Mouse (Mus musculus) stomach, postnatal 0 days (tissue): ENCODE results near the gene Bcl7b. TPM values are rescaled to one million over a fixed set of nuclear protein-coding genes. Genes with fewer than 3 reads are reported as not detected.

ENCODE experiments used
- ATAC-seq: fragments of 200-750 bp; cut with Nextera tagmentation; 2 replicates; pipeline ENCODE4 v1.8.0; 2017; ENCODE audit not compliant: low FRiP score, low TSS enrichment
- DNase-seq: peaks from one replicate; pipeline ENCODE4 v3.0.0-alpha.2; 2016; ENCODE audit warnings: low spot score
- H3K27ac ChIP-seq: fragments of 300-500 bp; sonication (generic); replicated peaks from 2 replicates; pipeline ENCODE4 v1.5.1; 2014; ENCODE audit warnings: mild to moderate bottlenecking, control low read depth
- H3K27me3 ChIP-seq: fragments of 300-500 bp; sonication (generic); 2 replicates; pipeline ENCODE4 v1.6.1; 2014; ENCODE audit warnings: low read length; ENCODE audit not compliant: control insufficient read depth, insufficient read depth
- H3K36me3 ChIP-seq: fragments of 300-500 bp; sonication (generic); 2 replicates; pipeline ENCODE4 v1.6.1; 2014; ENCODE audit warnings: low read length, mixed read lengths; ENCODE audit not compliant: control insufficient read depth, insufficient read depth
- H3K4me1 ChIP-seq: fragments of 300-500 bp; sonication (generic); replicated peaks from 2 replicates; pipeline ENCODE4 v1.6.1; 2014; ENCODE audit warnings: antibody characterized with exemption; ENCODE audit not compliant: control insufficient read depth, insufficient read depth
- H3K4me2 ChIP-seq: fragments of 300-500 bp; sonication (generic); replicated peaks from 2 replicates; pipeline ENCODE4 v1.6.1; 2014; ENCODE audit warnings: low read depth, mild to moderate bottlenecking, control low read depth, moderate library complexity
- H3K4me3 ChIP-seq: fragments of 300-500 bp; sonication (generic); 2 replicates; pipeline ENCODE4 v1.5.1; 2014; ENCODE audit warnings: low read depth, low read length, control low read depth
- H3K9ac ChIP-seq: fragments of 300-500 bp; sonication (generic); 2 replicates; pipeline ENCODE4 v1.6.1; 2014; ENCODE audit warnings: mild to moderate bottlenecking, low read length, control low read depth, mixed read lengths
- H3K9me3 ChIP-seq: fragments of 300-500 bp; sonication (generic); 2 replicates; pipeline ENCODE4 v1.6.1; 2016; ENCODE audit warnings: low read length; ENCODE audit not compliant: control insufficient read depth
- CTCF ChIP-seq: IDR thresholded peaks from 2 replicates; pipeline ENCODE4 v1.5.1; 2016; ENCODE audit warnings: antibody characterized with exemption, low read depth, mild to moderate bottlenecking, moderate library complexity
- EP300 ChIP-seq: optimal IDR thresholded peaks from 2 replicates; pipeline ENCODE3; 2016; ENCODE audit warnings: antibody characterized with exemption
- WGBS: fragments of 180-500 bp; shearing (Covaris S2); extraction: QIAGEN DNeasy Blood & Tissue Kit; methylation state at CpG from one replicate; pipeline ENCODE4 v1.1.7; 2014; 5-methylcytosine and 5-hydroxymethylcytosine counted together
- polyA plus RNA-seq: library from polyadenylated mRNA; unstranded; fragments of >200 nt; fragmentation: Nextera tagmentation; extraction: Ambion mirVana; gene quantifications from 2 replicates; pipeline ENCODE4 v1.2.1, GENCODE M21; 2015

Gene Bcl7b
- 46.4 and 50.4 TPM in 2 replicates for polyA plus RNA-seq

GRCm38 (mm10) chr5:135168063-135169062, at the start of gene Bcl7b:
Bcl7b (plus strand) TSS chr5:135168283.
- Histone ChIP-seq H3K27me3 (no peaks in the 10 kb centered on the region), H3K4me3 (peak within 1 kb of the TSS; percentile 72), H3K4me2 (peak within 1 kb of the TSS; percentile 89), H3K9ac (peak within 1 kb of the TSS; percentile 88), H3K4me1 (peaks cover 3% of the 10 kb centered on the region; the same call in 1 of the 2 replicates), H3K27ac (peak within 1 kb of the TSS; percentile 98), H3K9me3 (no peaks in the 10 kb centered on the region), H3K36me3 (peaks cover 5% of the 10 kb centered on the region; the same call in 1 of the 2 replicates)
- 2% methylated on average over 76 of the region's 95 CpGs for WGBS
- DNase-seq (peak; percentile 98), ATAC-seq (peak; percentile 98)
- TF ChIP-seq EP300 (no peak), CTCF (peak; percentile 15; the same call in 1 of the 2 replicates)

DNA sequence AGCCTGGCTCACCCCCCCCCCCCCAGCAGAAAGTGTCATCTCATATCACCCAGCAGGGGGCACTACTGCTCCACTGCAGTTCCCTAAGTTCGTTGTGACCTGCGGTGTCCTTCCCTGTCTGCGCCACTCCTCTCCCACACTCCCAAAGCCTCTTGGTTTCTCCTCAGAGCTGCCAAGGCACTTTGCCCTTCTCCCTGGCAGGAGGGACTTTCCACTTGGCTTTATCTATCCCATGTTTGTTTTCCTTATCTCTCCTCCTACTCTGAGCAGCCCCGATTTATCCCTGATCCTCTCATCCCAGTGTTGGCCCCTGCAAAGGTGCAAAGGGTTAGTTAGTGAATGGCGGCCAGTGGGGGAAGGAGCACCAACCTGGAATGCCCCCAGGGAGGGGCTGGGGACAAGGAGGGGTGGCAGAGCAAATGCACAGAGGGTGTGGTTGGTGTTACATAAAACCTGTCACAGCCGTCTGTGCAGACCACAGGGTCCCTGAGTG, 49.4 kb upstream of the Bcl7b start:
- Histone ChIP-seq H3K9ac (no peak overlapping the region), H3K4me2 (0 out of 2 replicates have a peak overlapping the region, but pooled peaks have one; percentile 5), H3K4me1 (0 out of 2 replicates have a peak, but pooled peaks cover 2% of the 10 kb centered on the region), H3K9me3 (no peaks in the 10 kb centered on the region), H3K27me3 (no peaks in the 10 kb centered on the region), H3K36me3 (no peaks in the 10 kb centered on the region), H3K27ac (no peak overlapping the region), H3K4me3 (no peak overlapping the region)
- 16% methylated on average over 6 of the region's 6 CpGs for WGBS
- ATAC-seq: peak; percentile 78
- peak; percentile 76 for DNase-seq
- TF ChIP-seq CTCF: peak; percentile 95
- no peak for TF ChIP-seq EP300

GRCm38 (mm10) chr5:135120753-135121152, 47.3 kb upstream of the Bcl7b start:
- ATAC-seq: 0 out of 2 replicates have a peak, but pooled peaks have one; percentile 40

GRCm38 (mm10) chr5:135126121-135126520, 42.0 kb upstream of the Bcl7b start:
- Histone ChIP-seq H3K4me2 (no peak overlapping the region), H3K36me3 (no peaks in the 10 kb centered on the region), H3K9me3 (no peaks in the 10 kb centered on the region), H3K4me3 (no peak overlapping the region), H3K27me3 (no peaks in the 10 kb centered on the region), H3K4me1 (no peaks in the 10 kb centered on the region), H3K9ac (no peak overlapping the region), H3K27ac (no peak overlapping the region)
- ATAC-seq (no peak), DNase-seq (no peak)
- TF ChIP-seq CTCF (no peak), EP300 (no peak)
- 59% methylated on average over 6 of the region's 6 CpGs for WGBS

More at GRCm38 (mm10) chr5:135120753-135121152, 47.3 kb upstream of the Bcl7b start:
- Histone ChIP-seq H3K27ac (no peak overlapping the region), H3K9me3 (no peaks in the 10 kb centered on the region), H3K4me2 (no peak overlapping the region), H3K9ac (no peak overlapping the region), H3K4me3 (no peak overlapping the region), H3K4me1 (0 out of 2 replicates have a peak, but pooled peaks cover 2% of the 10 kb centered on the region), H3K27me3 (no peaks in the 10 kb centered on the region), H3K36me3 (no peaks in the 10 kb centered on the region)
- no peak for DNase-seq
- WGBS: 59% methylated on average over 4 of the region's 4 CpGs
- peak; percentile 60 for TF ChIP-seq CTCF
- no peak for TF ChIP-seq EP300

- no peaks in the 10 kb centered on the region for H3K27me3 ChIP-seq
- no peak overlapping the region for H3K4me3 ChIP-seq
- H3K4me2 ChIP-seq: no peak overlapping the region
- WGBS: 69% methylated on average over 6 of the region's 6 CpGs
- no peak for ATAC-seq
- no peaks in the 10 kb centered on the region for H3K9me3 ChIP-seq
- H3K27ac ChIP-seq: no peak overlapping the region
- H3K36me3 ChIP-seq: no peaks in the 10 kb centered on the region
- no peak overlapping the region for H3K9ac ChIP-seq
- no peaks in the 10 kb centered on the region for H3K4me1 ChIP-seq
- DNase-seq: no peak
- TF ChIP-seq CTCF (no peak), EP300 (no peak)
Observed at GRCm38 (mm10) chr5:135127669-135128068, 40.4 kb upstream of the Bcl7b start.
